ENCODE assay signal across 8 mouse cellular contexts in the genomic region with DNA sequence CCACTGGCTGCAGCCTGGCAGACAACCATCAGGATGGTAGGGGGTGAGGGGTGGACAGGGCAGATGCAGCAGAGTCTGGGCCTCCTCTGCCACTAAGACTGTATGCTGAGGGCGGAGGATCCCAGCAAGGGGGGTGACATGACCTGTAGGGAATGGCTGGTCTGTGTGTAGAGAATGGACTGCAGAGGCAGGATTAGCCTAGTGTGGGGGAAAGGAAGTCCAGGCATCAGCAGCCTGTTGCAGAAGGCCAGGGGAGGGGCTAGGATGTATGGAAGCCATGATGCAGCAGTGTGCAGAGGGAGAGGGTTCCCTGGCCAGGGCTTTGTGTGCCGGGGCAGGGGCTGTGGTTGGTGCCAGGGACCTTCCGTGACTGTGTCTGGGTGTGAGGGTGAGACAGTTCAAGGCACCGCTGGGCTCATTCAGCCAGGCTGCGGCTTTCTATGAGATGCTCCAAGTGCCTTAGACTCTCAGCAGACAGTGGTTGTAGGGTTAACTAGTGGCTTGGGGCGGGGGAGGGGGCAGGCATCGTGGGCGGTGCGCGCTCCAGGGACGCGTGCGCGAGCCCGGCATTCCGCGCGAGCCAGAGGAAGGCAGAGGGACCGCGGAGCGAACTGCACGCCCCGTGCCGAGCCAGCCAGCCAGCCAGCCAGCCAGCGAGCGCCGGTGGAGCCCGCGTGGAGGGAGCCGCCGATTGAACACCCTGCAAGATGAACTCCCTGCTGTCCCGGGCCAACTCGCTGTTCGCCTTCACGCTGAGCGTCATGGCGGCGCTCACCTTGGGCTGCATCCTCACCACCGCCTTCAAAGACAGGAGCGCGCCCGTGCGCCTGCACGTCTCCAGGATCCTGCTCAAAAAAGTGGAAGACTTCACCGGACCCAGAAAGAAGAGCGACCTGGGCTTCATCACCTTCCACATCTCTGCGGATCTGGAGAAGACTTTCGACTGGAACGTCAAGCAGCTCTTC. TPM values are rescaled to one million over a fixed set of nuclear protein-coding genes. Genes with fewer than 3 reads are reported as not detected.
A peak's percentile ranks its signal among the peaks of the same experiment; 100 is the strongest.
DNase-seq lines count a peak whose midpoint lies in the region; ATAC-seq and TF ChIP-seq lines count a peak whose summit lies in the region.
"Not testable (repeated sequence)": the region's sequence is repeated elsewhere in the genome, so short reads cannot be mapped to it uniquely, and the experiment has no call there.

Gene Arxes1, plus strand, starts transcription at position 569 of the 965 bp plus-strand sequence.

- DNase-seq in adrenal gland, adult 8-10 months, result peak; percentile 2
- DNase-seq in frontal cortex, adult 2 months (ENCODE audit: extremely low spot score in 1 of 2, low spot score in 1 of 2), result peak in 1 of 2 experiments; percentile 31
- DNase-seq in hindbrain, embryonic 11.5 days (ENCODE audit: low spot score), result peak; percentile 15
- DNase-seq in layer of hippocampus, adult 18-20 months (ENCODE audit: low spot score in 2 of 2), result peak; percentile 10 to 13
- not testable (repeated sequence) for DNase-seq in liver, embryonic 11.5 days (ENCODE audit: low spot score); midbrain, embryonic 14.5 days

- ATAC-seq in hindbrain, embryonic 11.5 days (ENCODE audit: low FRiP score), result peak; percentile 95
- ATAC-seq in liver, embryonic 11.5 days (replicated peaks; ENCODE audit: low FRiP score), result peak; percentile 89
- peak; percentile 93 for ATAC-seq in midbrain, embryonic 14.5 days (ENCODE audit: low FRiP score, low TSS enrichment)
- ATAC-seq in stomach, embryonic 14.5 days (ENCODE audit: insufficient number of reproducible peaks, insufficient read depth, low FRiP score, low read depth), result peak; percentile 94

- not testable (repeated sequence) for H3K27me3 ChIP-seq in hindbrain, embryonic 11.5 days (ENCODE audit: control insufficient read depth, insufficient read depth, low read length); liver, embryonic 11.5 days (replicated peaks; ENCODE audit: control insufficient read depth, insufficient read depth, low read length); midbrain, embryonic 14.5 days (ENCODE audit: control insufficient read depth, insufficient read depth, low read length); stomach, embryonic 14.5 days (ENCODE audit: control insufficient read depth, insufficient read depth, low read length)

- H3K27ac ChIP-seq in cortical plate, adult 2 months (ENCODE audit: insufficient read depth, low read length); hindbrain, embryonic 11.5 days (ENCODE audit: low read depth, low read length); liver, embryonic 11.5 days (ENCODE audit: low read depth, low read length); midbrain, embryonic 14.5 days (replicated peaks; ENCODE audit: low read depth, low read length); stomach, embryonic 14.5 days (ENCODE audit: low read length): not testable (repeated sequence)

- not testable (repeated sequence) for H3K4me1 ChIP-seq in cortical plate, adult 2 months (ENCODE audit: control insufficient read depth, insufficient read depth, low read length); hindbrain, embryonic 11.5 days (replicated peaks; ENCODE audit: control insufficient read depth, insufficient read depth, low read length); liver, embryonic 11.5 days (replicated peaks; ENCODE audit: control insufficient read depth, insufficient read depth, low read length); midbrain, embryonic 14.5 days (ENCODE audit: control insufficient read depth, insufficient read depth, low read length); stomach, embryonic 14.5 days (ENCODE audit: control insufficient read depth, insufficient read depth, low read length)

- not testable (repeated sequence) for H3K9ac ChIP-seq in hindbrain, embryonic 11.5 days (ENCODE audit: low read depth, low read length); liver, embryonic 11.5 days (ENCODE audit: low read depth, low read length); midbrain, embryonic 14.5 days (replicated peaks; ENCODE audit: low read length); stomach, embryonic 14.5 days (replicated peaks; ENCODE audit: low read depth, low read length)

- H3K4me3 ChIP-seq in cortical plate, adult 2 months (ENCODE audit: insufficient read depth, low read length), result peak within 1 kb of the TSS; percentile 31
- peak within 1 kb of the TSS; percentile 18; the same call in 1 of the 2 replicates for H3K4me3 ChIP-seq in hindbrain, embryonic 11.5 days (ENCODE audit: low read depth, low read length)
- peak within 1 kb of the TSS; percentile 10; the same call in 1 of the 2 replicates for H3K4me3 ChIP-seq in liver, embryonic 11.5 days (ENCODE audit: low read depth, low read length)
- peak within 1 kb of the TSS; percentile 31 for H3K4me3 ChIP-seq in midbrain, embryonic 14.5 days (replicated peaks; ENCODE audit: low read depth, low read length)
- peak within 1 kb of the TSS; percentile 23 for H3K4me3 ChIP-seq in stomach, embryonic 14.5 days (ENCODE audit: low read depth, low read length)

- H3K9me3 ChIP-seq in hindbrain, embryonic 11.5 days (ENCODE audit: control insufficient read depth, low read length); liver, embryonic 11.5 days (ENCODE audit: control insufficient read depth, low read length); midbrain, embryonic 14.5 days (ENCODE audit: control insufficient read depth, low read length); stomach, embryonic 14.5 days (ENCODE audit: control insufficient read depth, low read depth, low read length): not testable (repeated sequence)

- not testable (repeated sequence) for TF ChIP-seq CTCF in cortical plate, adult 2 months (IDR thresholded peaks at IDR 0.05; ENCODE audit: extremely low read depth, insufficient read depth, low read length)

- 33% methylated on average over 1 of the region's 49 CpGs for WGBS in hindbrain, embryonic 11.5 days
- WGBS in liver, embryonic 11.5 days, result 21% methylated on average over 12 of the region's 49 CpGs
- WGBS in midbrain, embryonic 14.5 days, result 47% methylated on average over 10 of the region's 49 CpGs
- WGBS in stomach, embryonic 14.5 days, result 32% methylated on average over 6 of the region's 49 CpGs

- not testable (repeated sequence) for TF ChIP-seq POLR2A in cortical plate, adult 2 months (IDR thresholded peaks at IDR 0.05; ENCODE audit: extremely low read depth, insufficient read depth, low read length)

- peak within 1 kb of the TSS; percentile 29 for H3K4me2 ChIP-seq in hindbrain, embryonic 11.5 days (replicated peaks; ENCODE audit: low read depth, low read length)
- peak within 1 kb of the TSS; percentile 42 for H3K4me2 ChIP-seq in liver, embryonic 11.5 days
- peak within 1 kb of the TSS; percentile 53 for H3K4me2 ChIP-seq in midbrain, embryonic 14.5 days (ENCODE audit: low read length)
- peak within 1 kb of the TSS; percentile 35 for H3K4me2 ChIP-seq in stomach, embryonic 14.5 days (replicated peaks; ENCODE audit: low read depth, low read length)

- H3K36me3 ChIP-seq in hindbrain, embryonic 11.5 days (ENCODE audit: control insufficient read depth, insufficient read depth, low read length); liver, embryonic 11.5 days (ENCODE audit: control insufficient read depth, insufficient read depth, low read length); midbrain, embryonic 14.5 days (ENCODE audit: control insufficient read depth, insufficient read depth, low read length); stomach, embryonic 14.5 days (ENCODE audit: control insufficient read depth, insufficient read depth, low read length): not testable (repeated sequence)

RNA-seq across cellular contexts. Expression of gene Arxes1, which starts in this region (rescaled TPM):
- 10 to 100 TPM in 1 of 4 experiments, 1 to 10 TPM in 3; 3.1 to 17.1 (median 5.5) TPM for total RNA-seq in adrenal gland, adult 8-10 months (2022)
- polyA plus RNA-seq in cortical plate, adult 2 months (2012; rRNA removed), result 16.7 and 17.4 TPM in 2 replicates
- 23.9 and 25.2 TPM in 2 replicates for polyA plus RNA-seq in frontal cortex, adult 2 months (2012; rRNA removed)
- 44.0 and 53.1 TPM in 2 replicates for polyA plus RNA-seq in hindbrain, embryonic 11.5 days (2014; fragmentation: Nextera tagmentation; extraction: Ambion mirVana)
- total RNA-seq in layer of hippocampus, adult 18-20 months (2021), result 10 to 100 TPM; 32.9 to 39.6 TPM
- polyA plus RNA-seq in liver, embryonic 11.5 days (2014; fragmentation: Nextera tagmentation; extraction: Ambion mirVana), result 29.4 and 32.8 TPM in 2 replicates
- 141 and 142 TPM in 2 replicates for polyA plus RNA-seq in midbrain, embryonic 14.5 days (2014; fragmentation: Nextera tagmentation; extraction: Ambion mirVana)
- 33.5 and 36.2 TPM in 2 replicates for polyA plus RNA-seq in stomach, embryonic 14.5 days (2014; fragmentation: Nextera tagmentation; extraction: Ambion mirVana)
